Mouse (Mus musculus): ENCODE results near the gene Krtap7-1. TPM values are rescaled to one million over a fixed set of nuclear protein-coding genes. Genes with fewer than 3 reads are reported as not detected.

The Krtap7-1 gene
- polyA plus RNA-seq (2012): not detected in 2 replicates

DNA sequence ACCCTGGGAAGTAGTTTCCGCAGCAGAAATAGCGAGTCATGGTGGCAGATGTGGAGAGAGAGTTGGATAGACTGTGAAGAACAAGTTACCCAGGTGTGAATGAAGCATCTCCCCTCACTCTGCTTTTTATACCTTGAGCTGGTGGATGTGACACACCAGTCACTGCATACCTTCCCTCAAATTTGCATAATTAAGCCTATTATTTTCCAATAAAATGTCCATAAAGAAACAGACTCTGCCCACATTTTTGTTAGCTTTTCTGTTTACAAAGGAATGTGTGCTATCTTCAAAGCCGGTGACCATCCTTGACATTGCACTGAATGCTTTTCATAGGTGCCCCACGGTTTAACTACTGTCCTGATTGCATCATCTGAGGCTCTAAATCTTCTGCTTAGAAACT is at the start of gene Krtap7-1:
Gene Krtap7-1 (minus strand): TSS at position 101 of the 400 bp plus-strand sequence.

DNA sequence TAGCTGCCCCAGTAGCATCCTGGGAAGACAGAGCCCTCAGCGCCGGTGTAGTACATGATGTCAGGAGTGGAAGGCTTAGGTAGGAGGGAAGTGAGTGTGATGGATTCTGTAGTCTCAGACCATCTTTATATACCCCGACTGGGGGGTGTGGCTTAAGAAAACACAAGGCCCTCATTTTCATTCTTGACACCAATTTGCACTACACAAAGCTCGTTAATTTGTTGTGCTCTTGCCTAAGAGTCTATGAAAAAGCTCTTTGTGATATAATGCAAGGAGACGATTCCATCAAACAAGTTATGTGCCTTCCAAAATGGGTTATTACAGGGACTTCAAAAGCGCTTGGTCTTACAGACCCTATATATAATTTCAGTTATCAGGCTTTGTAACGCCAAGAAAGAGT is 20.3 kb downstream of the Krtap7-1 start, which contains the start of gene Krtap8-1:
Gene Krtap8-1 (minus strand): TSS at position 101 of the 400 bp plus-strand sequence.

Other genes starting within 250 kb of the Krtap7-1 start
- gene Krtap21-1, start 104.5 kb downstream of the Krtap7-1 start, polyA plus RNA-seq (2012): not detected in 2 replicates
- not detected in 2 replicates for gene Krtap6-2, start 88.2 kb downstream of the Krtap7-1 start, polyA plus RNA-seq (2012)
- gene Krtap8-1, start 20.4 kb downstream of the Krtap7-1 start, polyA plus RNA-seq (2012): not detected in 2 replicates
- not detected in 2 replicates for gene Krtap11-1, start 62.9 kb upstream of the Krtap7-1 start, polyA plus RNA-seq (2012)

All from megakaryocyte-erythroid progenitor cell, adult 5 weeks (primary cell).